Mouse (Mus musculus) ES-E14 (cell line): ENCODE measurements around the gene Unc13c.

ENCODE experiments used
- CHD2 ChIP-seq: IDR thresholded peaks from 2 replicates; pipeline ENCODE4 v1.6.1; 2014; ENCODE audit warnings: mild to moderate bottlenecking, low read depth, low read length, inconsistent platforms
- HCFC1 ChIP-seq: IDR thresholded peaks from 2 replicates; pipeline ENCODE4 v1.6.1; 2012; ENCODE audit warnings: low read length, inconsistent platforms, borderline replicate concordance; ENCODE audit not compliant: insufficient read depth
- MAFK ChIP-seq: IDR thresholded peaks from 2 replicates; pipeline ENCODE4 v1.6.1; 2014; ENCODE audit warnings: mild to moderate bottlenecking, low read depth, low read length, inconsistent platforms; ENCODE audit not compliant: insufficient read depth
- ZC3H11A ChIP-seq: IDR thresholded peaks from 2 replicates; pipeline ENCODE4 v1.6.1; 2012; ENCODE audit warnings: low read depth, mild to moderate bottlenecking, inconsistent platforms, low read length, borderline replicate concordance
- ZNF384 ChIP-seq: IDR thresholded peaks from 2 replicates; pipeline ENCODE4 v1.6.1; 2012; ENCODE audit warnings: low read depth, low read length, inconsistent platforms

- TF ChIP-seq ZC3H11A = no peak
- no peak for TF ChIP-seq MAFK
- TF ChIP-seq ZNF384 = no peak
- TF ChIP-seq CHD2 = no peak
- no peak for TF ChIP-seq HCFC1
These were observed 413.4 kb downstream of the Unc13c start for GRCm38 (mm10) chr9:73555354-73555753.
